8 mouse cellular contexts compared by ENCODE assay signal in genomic region chr4:82622321-82622836, GRCm38 (mm10).
DNase-seq lines count a peak whose midpoint lies in the region; ATAC-seq and TF ChIP-seq lines count a peak whose summit lies in the region.

No protein-coding gene starts in this region.

- H3K9ac ChIP-seq in heart, embryonic 11.5 days (ENCODE audit: low read depth, low read length): peak overlapping the region; percentile 39; the same call in 1 of the 2 replicates
- no peak overlapping the region for H3K9ac ChIP-seq in kidney, embryonic 15.5 days
- H3K9ac ChIP-seq in limb, embryonic 14.5 days (ENCODE audit: low read depth, low read length, severe bottlenecking): 0 out of 2 replicates have a peak overlapping the region, but pooled peaks have one; percentile 6
- no peak overlapping the region; the same call in 1 of the 2 replicates for H3K9ac ChIP-seq in midbrain, embryonic 16.5 days (ENCODE audit: low read depth, low read length)

- H3K4me1 ChIP-seq in heart, embryonic 11.5 days (ENCODE audit: control insufficient read depth, insufficient read depth, low read length): peaks cover 35% of the 10 kb centered on the region
- peaks cover 19% of the 10 kb centered on the region for H3K4me1 ChIP-seq in kidney, embryonic 15.5 days
- H3K4me1 ChIP-seq in limb, embryonic 14.5 days (ENCODE audit: control insufficient read depth, insufficient read depth, low read length): peaks cover 22% of the 10 kb centered on the region
- H3K4me1 ChIP-seq in midbrain, embryonic 16.5 days (ENCODE audit: control insufficient read depth, insufficient read depth, low read length): peaks cover 5% of the 10 kb centered on the region; the same call in 1 of the 2 replicates

- DNase-seq in left cerebral cortex, adult 18-20 months (ENCODE audit: low spot score in 2 of 2): peak; percentile 61 to 68
- no peak for DNase-seq in left cerebral cortex, adult 11 months (ENCODE audit: low spot score)
- DNase-seq in limb, embryonic 14.5 days (ENCODE audit: low spot score): peak; percentile 58
- no peak for DNase-seq in thymus, postnatal 4 days

- WGBS in heart, embryonic 11.5 days (ENCODE audit: insufficient replicate concordance): 1% methylated on average over 3 of the region's 3 CpGs
- 15% methylated on average over 3 of the region's 3 CpGs for WGBS in kidney, embryonic 15.5 days
- WGBS in limb, embryonic 14.5 days: 4% methylated on average over 3 of the region's 3 CpGs
- WGBS in midbrain, embryonic 16.5 days: 26% methylated on average over 3 of the region's 3 CpGs

- H3K27ac ChIP-seq in heart, embryonic 11.5 days (ENCODE audit: low read depth, low read length): peak overlapping the region; percentile 88
- peak overlapping the region; percentile 59 for H3K27ac ChIP-seq in kidney, embryonic 15.5 days
- H3K27ac ChIP-seq in limb, embryonic 14.5 days (replicated peaks; ENCODE audit: low read depth, low read length): peak overlapping the region; percentile 63
- H3K27ac ChIP-seq in midbrain, embryonic 16.5 days (ENCODE audit: low read length): peak overlapping the region; percentile 73

- no peaks in the 10 kb centered on the region for H3K9me3 ChIP-seq in heart, embryonic 11.5 days (replicated peaks; ENCODE audit: control insufficient read depth, low read length)
- H3K9me3 ChIP-seq in kidney, embryonic 15.5 days (replicated peaks): no peaks in the 10 kb centered on the region
- H3K9me3 ChIP-seq in limb, embryonic 14.5 days (ENCODE audit: control insufficient read depth, low read length): no peaks in the 10 kb centered on the region
- no peaks in the 10 kb centered on the region for H3K9me3 ChIP-seq in midbrain, embryonic 16.5 days (replicated peaks; ENCODE audit: control insufficient read depth, low read length, poor library complexity, severe bottlenecking)

- H3K4me3 ChIP-seq in heart, embryonic 11.5 days (ENCODE audit: low read depth, low read length): no peak overlapping the region
- no peak overlapping the region for H3K4me3 ChIP-seq in kidney, embryonic 15.5 days (replicated peaks)
- no peak overlapping the region for H3K4me3 ChIP-seq in limb, embryonic 14.5 days (replicated peaks; ENCODE audit: low read length)
- no peak overlapping the region for H3K4me3 ChIP-seq in midbrain, embryonic 16.5 days (ENCODE audit: low read depth, low read length)

- TF ChIP-seq POLR2A in limb, embryonic 14.5 days (IDR thresholded peaks at IDR 0.05; ENCODE audit: borderline replicate concordance, extremely low read depth, insufficient read depth, insufficient read length): no peak

- ATAC-seq in common myeloid progenitor, adult 5-6 weeks (replicated peaks; ENCODE audit: low read depth, poor library complexity, severe bottlenecking): peak; percentile 33
- peak; percentile 83 for ATAC-seq in heart, embryonic 11.5 days (replicated peaks; ENCODE audit: insufficient number of reproducible peaks, low FRiP score, low TSS enrichment)
- ATAC-seq in kidney, embryonic 15.5 days (replicated peaks; ENCODE audit: low FRiP score): peak; percentile 44; the same call in 1 of the 2 replicates
- peak; percentile 42; the same call in 1 of the 2 replicates for ATAC-seq in limb, embryonic 14.5 days (ENCODE audit: low FRiP score, low read depth)
- ATAC-seq in midbrain, embryonic 16.5 days: peak; percentile 82

- H3K36me3 ChIP-seq in heart, embryonic 11.5 days (ENCODE audit: control insufficient read depth, insufficient read depth, low read length): no peaks in the 10 kb centered on the region
- no peaks in the 10 kb centered on the region for H3K36me3 ChIP-seq in kidney, embryonic 15.5 days
- no peaks in the 10 kb centered on the region for H3K36me3 ChIP-seq in limb, embryonic 14.5 days (ENCODE audit: control insufficient read depth, insufficient read depth, low read length)
- H3K36me3 ChIP-seq in midbrain, embryonic 16.5 days (ENCODE audit: control insufficient read depth, insufficient read depth, low read length): no peaks in the 10 kb centered on the region

- H3K4me2 ChIP-seq in heart, embryonic 11.5 days: peak overlapping the region; percentile 45
- peak overlapping the region; percentile 7; the same call in 1 of the 2 replicates for H3K4me2 ChIP-seq in kidney, embryonic 15.5 days
- H3K4me2 ChIP-seq in limb, embryonic 14.5 days (replicated peaks; ENCODE audit: low read depth, low read length, severe bottlenecking): no peak overlapping the region
- H3K4me2 ChIP-seq in midbrain, embryonic 16.5 days (ENCODE audit: low read length): no peak overlapping the region

- no peaks in the 10 kb centered on the region for H3K27me3 ChIP-seq in heart, embryonic 11.5 days (ENCODE audit: control insufficient read depth, insufficient read depth, low read length)
- H3K27me3 ChIP-seq in kidney, embryonic 15.5 days: no peaks in the 10 kb centered on the region
- no peaks in the 10 kb centered on the region for H3K27me3 ChIP-seq in limb, embryonic 14.5 days (ENCODE audit: control insufficient read depth, insufficient read depth, low read length)
- no peaks in the 10 kb centered on the region for H3K27me3 ChIP-seq in midbrain, embryonic 16.5 days (ENCODE audit: control insufficient read depth, insufficient read depth, low read depth, low read length)

Comparison
In these comparisons a context has a peak if more than half of its experiments do, and no peak if none do; other contexts are left out.
1. DNase-seq: peak in left cerebral cortex, adult 18-20 months (2 of 2) and limb, embryonic 14.5 days (single experiment); none in left cerebral cortex, adult 11 months (single experiment) and thymus, postnatal 4 days (single experiment).
2. ATAC-seq: peak in every context shown above with its lines; median percentile 83 in heart, embryonic 11.5 days; 82 in midbrain, embryonic 16.5 days; 44 in kidney, embryonic 15.5 days; 42 in limb, embryonic 14.5 days; 33 in common myeloid progenitor, adult 5-6 weeks.
3. H3K4me2 ChIP-seq: peak in heart, embryonic 11.5 days (single experiment) and kidney, embryonic 15.5 days (single experiment); none in limb, embryonic 14.5 days (single experiment) and midbrain, embryonic 16.5 days (single experiment).
4. H3K9ac ChIP-seq: peak in heart, embryonic 11.5 days (single experiment) and limb, embryonic 14.5 days (single experiment); none in kidney, embryonic 15.5 days (single experiment) and midbrain, embryonic 16.5 days (single experiment).
5. Peak in every context shown above with its lines, with median percentiles within 50 percentile points of each other: H3K27ac ChIP-seq.